Mouse (Mus musculus) ovary, adult 18-20 months (tissue): ENCODE results near the gene Tmem150b.

Experiments used
- DNase-seq: peaks from one replicate; pipeline ENCODE4 v3.0.0; 2022; ENCODE audit warnings: low spot score, mixed read lengths

Gene Tmem150b

DNA sequence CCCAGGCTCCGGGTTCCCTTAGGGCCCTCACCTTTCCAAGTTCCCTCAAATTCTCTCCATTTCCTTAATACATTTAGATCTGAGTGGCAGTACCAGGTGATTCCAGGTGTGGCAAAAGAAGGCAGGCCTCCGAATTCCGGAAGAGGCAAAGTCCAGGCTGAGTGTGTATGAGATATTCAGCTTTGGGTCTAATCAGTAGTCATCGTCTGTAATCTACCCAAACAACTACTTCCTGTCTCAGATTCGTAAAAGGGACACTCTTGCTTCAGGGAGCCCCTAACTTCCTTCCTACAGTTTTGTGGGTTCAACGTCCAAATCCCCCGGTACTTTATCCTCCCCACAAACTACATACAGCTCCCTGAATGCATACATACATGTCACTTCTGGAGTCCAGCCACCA lies at the start of gene Tmem150b:
Gene Tmem150b, minus strand, starts transcription at position 81 of the 400 bp plus-strand sequence.
- DNase-seq = no peak

DNA sequence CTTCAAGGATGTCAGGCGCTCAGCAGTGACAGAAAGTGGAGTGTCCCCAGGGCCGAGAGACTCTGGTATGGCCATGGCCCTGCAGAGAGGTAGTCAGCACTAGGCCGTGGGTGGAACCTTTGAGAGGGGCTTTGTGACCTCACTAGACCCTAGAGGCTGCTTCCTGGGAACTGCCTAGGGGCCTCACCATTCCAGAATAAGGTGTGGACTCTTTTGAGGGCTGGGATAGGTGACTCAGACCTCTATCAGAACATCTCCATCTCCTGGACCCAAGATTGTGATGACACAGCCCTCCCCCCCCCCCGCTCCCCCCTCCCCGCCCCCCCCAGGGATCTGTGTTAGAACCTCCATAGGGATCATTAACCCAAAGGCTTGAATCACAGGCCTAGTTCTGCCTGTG lies 46.2 kb upstream of the Tmem150b start, which contains the start of gene Fam71e2:
Gene Fam71e2, minus strand, starts transcription at position 101 of the 400 bp plus-strand sequence.
- DNase-seq = no peak

DNA sequence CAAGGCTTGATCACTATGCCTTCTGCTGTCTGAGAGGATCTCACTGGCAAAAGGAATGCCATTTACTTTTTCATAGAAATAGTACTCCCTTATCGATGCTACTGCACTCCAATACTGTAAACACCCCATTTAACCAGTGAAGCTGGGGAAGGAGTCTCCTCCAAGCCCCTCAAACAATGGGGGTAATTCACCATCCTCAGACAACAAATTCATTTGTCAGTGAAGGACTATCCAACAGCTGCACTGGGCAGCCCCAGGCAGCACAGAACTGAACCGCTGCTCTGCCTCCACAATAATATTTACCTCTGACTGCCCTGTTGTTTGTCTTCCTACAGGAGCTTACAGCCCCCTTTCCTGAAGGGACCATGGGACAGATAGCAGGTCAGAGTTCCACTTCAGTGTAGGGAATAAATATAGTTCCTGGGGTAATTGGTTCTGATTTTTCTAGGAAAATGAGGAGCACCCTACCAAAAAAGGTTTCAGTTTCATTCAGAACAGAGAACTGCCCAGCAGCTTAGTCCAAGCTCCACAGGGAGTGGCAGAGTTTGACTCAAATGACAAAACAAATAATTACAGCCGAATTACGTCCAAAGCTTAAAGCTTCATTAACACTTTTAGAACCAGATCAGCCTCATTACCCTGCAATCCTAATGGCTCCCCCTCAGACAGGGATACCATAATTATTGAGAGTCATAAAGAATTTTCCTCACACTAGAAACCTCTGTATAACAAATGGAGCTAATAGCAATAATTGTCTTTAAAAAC lies 40.1 kb upstream of the Tmem150b start:
- DNase-seq = no peak

DNA sequence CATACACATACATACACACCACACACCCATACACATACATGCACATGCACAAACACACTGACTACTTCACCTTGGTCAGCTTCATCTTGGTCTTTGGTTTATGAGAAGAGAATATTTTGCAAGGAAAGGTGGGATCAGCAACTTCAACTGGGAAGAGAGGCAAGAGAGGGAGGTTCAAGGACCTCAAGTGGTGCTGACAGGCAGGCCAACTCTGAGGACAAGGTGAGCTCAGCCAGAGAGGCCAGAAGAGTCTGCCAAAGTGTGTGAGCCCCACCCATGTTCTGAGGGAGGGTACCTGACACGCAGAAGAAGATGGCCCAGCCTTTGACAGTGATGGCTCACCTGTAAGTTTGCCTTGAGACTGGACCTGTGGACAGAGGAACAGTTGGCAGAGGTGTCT lies 34.6 kb upstream of the Tmem150b start:
- no peak for DNase-seq

DNA sequence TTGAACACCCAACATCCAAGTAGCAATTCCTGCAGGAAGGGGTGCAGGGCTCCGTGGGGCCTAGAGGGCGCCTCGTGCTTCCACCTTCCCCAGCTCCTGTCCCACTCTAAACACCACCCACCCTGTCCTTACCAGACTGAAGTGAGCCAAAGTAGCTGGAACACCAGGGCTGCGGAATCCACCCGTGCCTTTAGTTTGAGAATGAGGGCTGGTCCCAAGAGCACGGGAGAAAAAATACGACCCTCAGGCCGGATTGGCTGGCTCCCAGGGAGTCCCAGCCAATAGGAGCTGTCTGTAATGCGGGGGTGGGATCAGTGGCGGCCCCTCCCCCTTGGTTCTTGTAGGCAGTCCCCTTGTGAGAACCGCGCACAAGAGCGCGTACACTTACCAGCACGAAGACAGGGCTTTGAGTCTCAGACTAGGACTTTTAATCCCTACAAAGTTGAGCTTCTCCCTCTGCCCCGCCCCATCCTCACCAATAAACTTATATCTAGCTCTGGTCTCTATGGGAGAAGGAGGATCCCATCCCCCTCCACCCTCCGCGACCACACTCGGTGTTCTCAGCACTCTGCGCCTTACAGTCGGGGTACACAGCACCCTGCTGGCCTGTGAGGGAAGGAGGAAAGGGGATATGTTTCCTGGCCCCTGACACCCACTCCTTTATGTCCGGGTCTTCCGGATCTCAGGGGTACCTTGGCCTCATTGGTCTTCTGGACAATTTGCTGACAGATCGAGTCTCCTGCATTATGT lies 27.9 kb upstream of the Tmem150b start, which contains the start of gene Cox6b2:
Gene Cox6b2, minus strand, starts transcription at position 274 of the 750 bp plus-strand sequence.
- peak; percentile 79 for DNase-seq

DNA sequence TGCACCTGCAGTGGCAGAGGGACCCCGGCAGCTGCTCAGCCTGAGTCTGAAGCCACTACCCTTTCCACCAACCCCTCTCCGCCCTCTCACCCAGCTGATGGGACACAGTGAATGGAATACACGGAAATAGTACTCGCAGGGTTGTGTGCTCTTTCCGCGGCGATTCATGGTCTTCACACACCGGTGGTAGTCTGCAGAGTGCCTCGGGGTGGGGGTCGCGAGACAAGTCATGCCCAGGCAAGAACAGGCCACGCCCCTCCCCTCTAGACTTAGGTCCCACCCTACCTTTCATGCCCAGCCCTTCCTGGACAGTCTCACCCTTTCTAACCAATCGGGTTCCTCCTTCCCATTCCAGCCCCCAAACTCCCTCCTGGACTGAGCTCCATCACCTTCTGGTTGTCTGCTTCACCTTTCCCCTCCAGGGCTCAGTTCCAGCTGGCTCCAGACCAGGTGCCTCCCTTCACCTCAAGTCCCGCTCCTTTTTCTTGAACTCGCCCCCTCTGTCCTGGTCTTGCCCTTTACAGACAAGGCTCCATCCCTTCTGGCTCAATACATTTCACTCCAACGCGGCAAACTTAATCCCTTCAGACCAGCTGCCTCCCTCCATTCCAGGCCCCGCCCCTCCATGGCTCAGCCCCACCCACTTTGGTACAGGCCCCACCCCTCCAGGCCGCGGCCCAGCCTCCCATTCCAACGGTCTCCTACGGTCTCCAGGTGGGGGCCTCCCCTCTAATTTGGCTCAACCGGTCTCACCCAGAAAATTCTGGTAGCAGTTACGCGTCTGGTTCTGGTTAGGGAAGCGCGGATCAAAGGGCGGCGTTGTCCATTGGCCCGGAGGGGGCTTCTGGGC lies 27.1 kb upstream of the Tmem150b start:
- DNase-seq = no peak

DNA sequence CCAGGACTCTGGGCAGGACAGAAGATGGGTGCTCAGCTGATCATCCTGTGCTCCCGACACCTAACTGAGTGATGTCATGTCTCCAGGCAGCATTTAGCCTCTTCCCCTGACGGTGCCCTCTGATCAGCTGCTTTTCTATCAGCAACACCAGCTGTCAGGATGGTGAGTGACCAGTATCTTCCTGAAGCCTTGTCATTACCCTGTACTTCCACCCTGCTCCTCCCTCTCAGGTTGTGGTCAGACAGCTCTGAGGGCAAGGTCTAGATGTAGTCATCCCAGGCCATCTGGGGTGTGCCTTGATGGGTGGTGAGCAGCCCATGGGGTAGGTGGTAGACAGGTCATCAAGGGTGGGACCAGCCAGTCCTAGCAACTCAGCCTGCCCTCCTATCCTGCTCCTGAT lies 24.1 kb upstream of the Tmem150b start:
- DNase-seq = no peak

DNA sequence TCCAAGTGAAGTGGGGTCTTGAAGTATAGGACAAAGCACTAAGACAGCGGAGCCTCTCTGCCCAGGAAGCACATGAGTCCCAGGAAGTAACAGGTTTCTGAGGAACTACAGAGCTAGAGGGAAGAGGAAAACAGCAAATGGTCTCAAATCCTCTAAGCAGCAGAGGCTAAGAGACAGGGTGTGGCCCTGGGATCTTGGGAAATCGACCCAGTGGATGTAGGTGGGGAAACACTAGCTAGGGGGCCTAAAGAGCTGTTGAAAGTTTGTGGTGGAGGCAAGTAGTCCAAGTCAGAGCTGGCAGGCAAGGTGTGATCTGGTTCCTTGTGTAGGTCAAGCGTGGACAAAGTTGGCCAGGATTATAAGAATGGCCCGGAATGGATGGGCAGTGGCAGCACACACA lies 23.3 kb upstream of the Tmem150b start:
- DNase-seq = no peak

DNA sequence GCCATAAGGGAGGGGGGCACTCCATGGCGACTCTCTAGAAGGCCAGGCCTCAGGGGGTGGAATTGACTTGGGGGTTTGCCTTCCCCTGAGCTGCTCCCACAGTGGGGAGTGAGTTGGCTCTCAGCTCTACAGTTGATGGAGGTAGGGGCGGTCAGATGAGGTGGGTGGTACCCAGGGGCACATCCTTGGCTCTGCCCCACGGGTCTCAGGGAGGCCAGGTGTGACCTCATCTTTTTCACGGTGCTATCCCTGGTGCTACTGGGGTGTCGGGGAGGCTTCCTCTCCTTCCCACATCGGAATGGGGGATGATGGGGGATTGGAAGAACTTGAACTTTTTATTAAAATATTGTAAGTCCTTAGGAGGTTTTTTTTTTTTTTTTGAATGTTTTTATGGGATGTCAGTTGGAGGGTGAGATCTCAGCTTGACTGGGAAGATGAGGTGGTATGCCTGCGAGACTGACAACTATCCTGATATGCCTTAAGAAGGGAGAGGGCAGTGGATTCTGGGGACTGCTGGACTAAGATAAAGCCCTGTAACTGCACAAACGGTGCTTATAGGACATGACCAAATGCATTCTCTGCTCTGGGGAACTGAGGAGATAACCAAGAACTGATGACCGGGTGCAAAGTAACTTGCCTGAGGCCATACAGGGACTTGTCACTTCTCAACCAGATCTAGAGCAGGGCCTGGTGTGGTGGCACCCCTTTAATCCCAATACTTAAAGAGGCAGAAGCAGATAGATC lies 22.3 kb upstream of the Tmem150b start:
- no peak for DNase-seq

DNA sequence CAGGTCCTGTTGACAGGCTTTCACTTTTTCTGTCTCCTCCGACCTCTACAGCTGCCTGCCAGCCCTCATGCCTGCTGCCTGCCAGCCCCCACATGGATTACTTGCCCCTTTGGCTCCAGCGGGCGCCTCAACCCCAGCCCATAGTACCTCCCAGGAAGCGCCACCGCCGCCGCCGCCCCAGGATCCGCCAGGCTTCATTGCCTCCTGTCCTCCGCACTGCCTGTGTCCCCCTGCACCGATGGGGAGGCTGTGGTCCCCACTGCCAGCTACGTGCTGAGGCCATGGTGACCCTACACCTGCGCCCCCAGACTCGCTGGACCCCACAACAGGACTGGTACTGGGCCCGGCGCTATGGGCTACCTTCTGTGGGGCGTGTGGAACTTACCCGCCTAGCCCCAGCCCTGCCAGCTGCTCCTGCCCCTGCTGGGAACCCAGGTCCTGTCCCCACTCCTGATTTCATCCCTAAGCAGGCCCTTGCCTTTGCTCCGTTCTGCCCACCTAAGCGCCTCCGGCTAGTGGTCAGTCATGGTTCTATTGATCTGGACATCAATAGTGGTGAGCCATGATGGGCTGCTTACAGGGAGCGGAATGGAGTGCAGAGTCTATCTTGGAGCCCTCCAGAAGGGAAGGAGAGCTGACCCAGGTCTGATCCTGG lies 21.4 kb upstream of the Tmem150b start:
- DNase-seq = no peak

DNA sequence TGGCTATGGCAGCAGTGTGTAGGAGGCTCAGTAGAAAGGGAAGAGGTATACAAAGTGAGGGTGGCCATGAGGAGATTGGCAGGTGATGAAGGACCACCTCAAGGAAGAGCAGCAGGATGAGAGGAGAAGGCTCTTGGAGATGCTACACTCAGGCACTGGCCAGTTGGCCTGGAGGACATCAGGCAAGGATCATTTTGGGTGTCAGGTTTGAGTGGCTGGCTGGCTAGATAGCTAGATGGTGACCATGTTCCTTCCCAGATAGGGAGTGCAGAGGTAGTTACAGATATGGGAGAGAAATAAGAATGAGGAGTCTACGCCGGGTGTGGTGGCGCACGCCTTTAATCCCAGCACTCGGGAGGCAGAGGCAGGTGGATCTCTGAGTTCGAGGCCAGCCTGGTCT lies 19.8 kb upstream of the Tmem150b start:
- no peak for DNase-seq

DNA sequence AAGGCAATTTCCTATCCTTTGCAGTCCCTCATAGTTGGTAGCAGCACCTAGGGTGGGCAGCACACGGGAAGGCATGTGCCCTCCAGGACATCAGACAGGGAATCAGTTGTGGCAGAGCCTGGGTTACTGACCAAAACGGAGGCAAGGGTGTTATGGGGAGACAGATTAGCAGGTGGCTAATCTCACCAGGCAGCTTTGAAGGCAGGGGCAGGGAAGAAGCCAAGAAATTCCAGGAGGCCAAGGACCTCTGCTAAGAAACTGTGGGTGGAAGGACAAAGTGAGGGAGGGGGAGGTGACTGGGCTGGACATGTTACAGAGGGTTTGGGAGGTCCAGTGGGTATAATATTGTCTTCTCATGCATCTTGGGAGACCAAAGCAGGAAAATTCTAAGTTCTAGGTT lies 18.3 kb upstream of the Tmem150b start:
- DNase-seq = no peak

DNA sequence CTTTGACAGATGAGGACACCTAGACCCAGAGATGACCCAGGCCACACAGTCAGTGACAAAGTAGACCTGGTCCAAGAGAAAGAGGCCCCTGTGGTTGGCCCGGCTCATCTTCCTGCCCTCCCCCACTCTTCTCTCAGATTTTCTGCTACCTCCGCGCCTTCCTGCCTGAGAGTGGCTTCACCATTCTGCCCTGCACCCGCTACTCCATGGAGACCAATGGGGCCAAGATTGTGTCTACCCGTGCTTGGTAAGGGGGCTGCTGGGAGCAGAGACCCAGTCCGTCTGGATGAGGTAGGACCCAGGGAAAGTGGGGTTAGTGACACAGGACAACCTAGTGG lies 17.4 kb upstream of the Tmem150b start:
- no peak for DNase-seq

DNA sequence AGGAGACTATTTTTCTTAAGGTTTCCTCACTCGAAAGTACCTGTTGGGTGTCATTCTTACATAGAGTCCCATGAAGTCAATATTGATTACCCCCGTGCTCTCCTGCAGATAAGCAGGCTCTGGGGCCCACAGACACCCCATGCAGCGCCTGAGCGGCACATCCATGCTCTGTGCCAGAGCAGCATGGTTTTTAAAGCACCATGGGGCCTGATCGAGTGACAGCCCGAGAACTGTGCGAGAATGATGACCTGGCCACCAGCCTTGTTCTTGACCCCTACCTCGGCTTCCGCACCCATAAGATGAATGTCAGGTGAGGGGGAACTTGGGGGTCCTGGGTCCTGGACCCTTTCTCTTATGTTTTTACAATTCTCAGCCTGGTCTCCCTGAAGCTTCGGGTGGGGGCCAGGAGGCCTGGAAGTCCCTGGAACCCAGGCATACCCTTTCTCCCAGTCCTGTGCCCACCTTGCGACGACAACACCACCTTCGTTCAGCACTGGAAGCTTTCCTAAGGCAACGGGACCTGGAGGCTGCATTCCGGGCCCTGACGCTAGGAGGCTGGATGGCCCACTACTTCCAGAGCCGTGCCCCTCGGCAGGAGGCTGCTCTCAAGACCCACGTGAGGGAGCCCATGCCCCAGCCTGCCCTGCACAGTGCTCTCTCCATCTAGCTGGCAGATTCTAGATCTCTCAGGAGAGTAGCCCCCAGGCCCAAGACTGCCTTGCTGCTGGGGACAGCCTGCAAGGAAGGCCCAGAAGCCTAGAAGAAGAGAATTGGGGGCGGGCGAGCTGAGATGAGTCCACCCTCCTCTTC lies 16.8 kb upstream of the Tmem150b start:
- no peak for DNase-seq

DNA sequence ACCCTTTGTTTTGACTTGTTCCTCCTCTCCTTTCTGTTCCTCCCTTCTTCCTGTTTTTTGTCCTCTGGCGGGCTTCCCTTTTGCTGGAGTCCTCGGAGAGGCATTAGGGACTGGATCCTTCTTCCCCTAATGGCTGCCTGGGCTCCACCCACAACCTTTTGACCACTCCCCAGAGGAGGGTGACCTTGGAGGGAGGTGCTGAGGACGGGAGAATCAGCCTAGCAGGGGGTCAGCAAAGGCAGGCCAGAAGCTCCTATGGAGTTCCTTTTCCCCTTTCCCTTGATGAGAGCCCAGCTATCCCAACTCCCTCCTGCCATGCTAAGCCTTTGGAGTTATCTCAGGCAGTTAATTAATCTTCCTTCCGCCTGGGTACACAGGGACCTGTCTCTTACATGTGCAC lies 16.1 kb upstream of the Tmem150b start:
- peak; percentile 54 for DNase-seq

DNA sequence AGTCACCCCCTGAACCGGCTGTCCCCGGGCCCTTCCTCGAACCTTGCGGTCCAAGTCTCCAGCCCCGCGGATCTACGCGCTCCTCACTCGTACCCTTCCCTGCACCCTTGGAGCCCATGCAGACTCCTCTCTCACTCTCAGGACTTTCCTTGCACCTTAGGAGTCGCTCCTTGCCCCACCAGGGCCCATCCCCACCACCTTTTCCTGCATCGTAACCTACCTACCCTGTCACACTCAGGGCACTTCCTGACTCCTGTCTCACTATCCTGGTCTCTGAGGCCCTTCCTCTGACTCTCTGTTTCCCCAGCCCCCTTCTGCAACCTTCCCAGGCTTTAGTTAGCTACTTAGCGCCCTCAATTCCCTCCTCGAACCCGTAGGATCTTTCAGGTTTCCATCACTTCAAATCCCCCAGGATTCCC lies 15.3 kb upstream of the Tmem150b start:
- DNase-seq = no peak

DNA sequence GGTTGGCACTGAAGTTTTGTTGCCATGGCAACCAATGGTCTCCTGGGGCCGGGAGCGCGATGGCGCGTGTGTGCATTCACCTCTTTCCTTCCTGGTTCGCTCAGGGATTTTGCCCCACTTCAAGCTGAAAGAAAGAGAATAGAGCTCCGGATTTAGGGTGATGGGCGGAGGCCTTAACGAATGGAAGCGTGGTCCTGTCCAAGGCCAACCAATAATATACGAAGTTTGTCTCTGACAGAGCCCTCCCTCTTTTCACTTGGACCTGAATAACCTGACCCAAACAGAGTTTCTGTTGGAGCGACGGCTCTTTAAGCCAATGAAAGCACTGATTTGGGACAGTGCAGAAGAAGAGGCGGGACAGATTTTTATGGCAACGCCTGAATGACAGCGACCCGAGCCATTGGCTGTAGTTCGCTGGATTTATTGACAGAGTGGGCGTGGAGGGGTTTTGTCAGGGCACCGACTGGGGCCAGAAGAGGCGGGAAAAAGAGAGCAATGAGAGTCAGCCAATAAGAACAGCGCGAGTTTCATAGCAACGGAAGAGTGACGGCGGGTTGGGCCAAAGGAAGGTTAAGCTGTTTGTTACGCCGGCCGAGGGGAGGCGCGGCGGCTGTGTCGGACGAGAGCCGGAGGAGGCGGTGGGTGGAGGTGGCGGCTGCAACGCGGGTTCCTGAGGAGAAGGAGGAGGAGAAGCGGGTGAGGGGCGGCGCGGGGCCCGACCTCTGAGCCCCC lies 14.7 kb upstream of the Tmem150b start, which contains the start of gene Kmt5c:
Gene Kmt5c, plus strand, starts transcription at position 572 of the 732 bp plus-strand sequence.
- DNase-seq = peak; percentile 99

DNA sequence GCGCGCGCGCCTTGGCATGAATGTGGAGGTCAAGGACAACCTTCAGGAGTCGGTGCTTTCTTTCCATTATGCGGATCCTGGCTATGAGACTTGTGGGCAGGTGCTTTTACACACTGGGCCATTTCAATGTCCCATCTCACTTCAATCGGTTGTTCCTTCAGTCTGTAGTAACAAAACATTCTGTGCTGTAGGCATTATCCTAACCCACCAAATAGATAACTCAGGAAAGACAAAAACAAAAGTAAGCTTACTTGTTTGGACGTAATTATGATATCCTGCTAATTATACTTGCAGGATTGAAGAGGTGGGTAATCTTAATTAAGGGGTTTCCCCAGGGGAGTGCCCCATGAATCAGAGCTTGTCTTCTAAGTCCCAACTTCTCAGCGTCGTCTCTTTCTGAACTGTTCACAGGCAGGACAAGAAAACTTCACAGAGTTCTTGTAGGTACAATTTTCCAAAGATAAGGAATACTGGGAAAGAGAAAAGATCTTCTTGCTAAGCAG lies 14.0 kb upstream of the Tmem150b start:
- no peak for DNase-seq

DNA sequence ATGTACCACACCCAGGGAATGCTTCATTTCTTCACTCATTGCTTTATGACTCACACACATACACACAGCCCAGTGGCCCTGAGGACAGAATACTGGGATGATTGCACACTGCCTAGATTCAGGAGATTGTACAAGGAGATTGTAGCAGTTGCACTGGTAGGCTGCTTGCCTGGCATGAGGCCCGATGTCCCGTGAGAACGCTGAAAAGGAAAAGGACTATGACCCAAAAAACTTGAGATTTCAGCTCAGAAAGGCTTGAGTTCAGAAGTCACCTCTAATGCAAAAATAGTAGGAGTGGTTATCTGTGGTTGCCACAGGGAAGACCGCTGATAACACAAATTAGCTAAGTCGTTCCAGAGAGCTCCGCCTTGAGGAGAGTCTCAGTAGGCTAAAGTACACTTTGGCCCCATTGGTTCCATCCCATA lies 7.9 kb upstream of the Tmem150b start:
- no peak for DNase-seq
